Mouse (Mus musculus) bone marrow, adult 2 months (tissue): Measurements from ENCODE around the gene Tmem115.

Experiments
- CTCF ChIP-seq: fragments of 200-500 bp; IDR thresholded peaks from 2 replicates; pipeline ENCODE4 v1.5.1; 2011; ENCODE audit warnings: low read length, control low read depth; ENCODE audit not compliant: control insufficient read depth, insufficient read depth
- POLR2A ChIP-seq: fragments of 200-500 bp; IDR thresholded peaks from 2 replicates; pipeline ENCODE4 v1.6.1; 2011; ENCODE audit warnings: low read depth, mild to moderate bottlenecking, control low read depth, low read length, borderline replicate concordance; ENCODE audit not compliant: control insufficient read depth

- TF ChIP-seq POLR2A: no peak
- TF ChIP-seq CTCF: no peak
Observed at GRCm38 (mm10) chr9:107490146-107490545, 43.6 kb upstream of the Tmem115 start.
